Mouse (Mus musculus): ENCODE results near the gene Grasp.

The Grasp gene

GRCm38 (mm10) chr15:101193971-101194370 is 30.0 kb upstream of the Grasp start:
- in situ Hi-C loops (cut with MboI, MseI): loop anchor here (5.0 kb wide), 1 partner anchor 43 kb away; no protein-coding TSS in a partner anchor

GRCm38 (mm10) chr15:101194951-101195823 is 28.8 kb upstream of the Grasp start:
- in situ Hi-C loops (cut with MboI, MseI): loop anchor here (5.0 kb wide), 1 partner anchor 42 kb away; no protein-coding TSS in a partner anchor

- in situ Hi-C loops (cut with MboI, MseI): no loop called here
Observed at GRCm38 (mm10) chr15:101196079-101196795, 27.8 kb upstream of the Grasp start.

GRCm38 (mm10) chr15:101196961-101197360 is 27.0 kb upstream of the Grasp start:
- in situ Hi-C loops (cut with MboI, MseI): no loop called here

GRCm38 (mm10) chr15:101197497-101198179 is 26.4 kb upstream of the Grasp start:
- in situ Hi-C loops (cut with MboI, MseI): no loop called here

- in situ Hi-C loops (cut with MboI, MseI): no loop called here
Observed at GRCm38 (mm10) chr15:101198218-101198617, 25.8 kb upstream of the Grasp start.

GRCm38 (mm10) chr15:101198850-101199249 is 25.1 kb upstream of the Grasp start:
- in situ Hi-C loops (cut with MboI, MseI): no loop called here

GRCm38 (mm10) chr15:101200777-101201295 is 23.2 kb upstream of the Grasp start:
- in situ Hi-C loops (cut with MboI, MseI): no loop called here

GRCm38 (mm10) chr15:101201414-101201813 is 22.6 kb upstream of the Grasp start:
- in situ Hi-C loops (cut with MboI, MseI): no loop called here

- in situ Hi-C loops (cut with MboI, MseI): no loop called here
Observed at GRCm38 (mm10) chr15:101203673-101204072, 20.3 kb upstream of the Grasp start.

- in situ Hi-C loops (cut with MboI, MseI): no loop called here
Observed at GRCm38 (mm10) chr15:101204781-101205180, 19.2 kb upstream of the Grasp start.

GRCm38 (mm10) chr15:101210228-101210627 is 13.8 kb upstream of the Grasp start:
- in situ Hi-C loops (cut with MboI, MseI): no loop called here

- in situ Hi-C loops (cut with MboI, MseI): no loop called here
Observed at GRCm38 (mm10) chr15:101210998-101211613, 12.9 kb upstream of the Grasp start.

GRCm38 (mm10) chr15:101212435-101212834 is 11.6 kb upstream of the Grasp start:
- in situ Hi-C loops (cut with MboI, MseI): no loop called here

GRCm38 (mm10) chr15:101215136-101215535 is 8.9 kb upstream of the Grasp start:
- in situ Hi-C loops (cut with MboI, MseI): no loop called here

- in situ Hi-C loops (cut with MboI, MseI): no loop called here
Observed at GRCm38 (mm10) chr15:101216036-101216435, 8.0 kb upstream of the Grasp start.

GRCm38 (mm10) chr15:101220905-101221297 is 3.1 kb upstream of the Grasp start:
- in situ Hi-C loops (cut with MboI, MseI): no loop called here

GRCm38 (mm10) chr15:101221298-101222104 is 2.5 kb upstream of the Grasp start:
- in situ Hi-C loops (cut with MboI, MseI): no loop called here

GRCm38 (mm10) chr15:101222897-101223482 is 998 bp upstream of the Grasp start:
- in situ Hi-C loops (cut with MboI, MseI): no loop called here

GRCm38 (mm10) chr15:101223596-101223995 is 392 bp upstream of the Grasp start:
- in situ Hi-C loops (cut with MboI, MseI): no loop called here

Data from regulatory T cell (primary cell).